Mouse (Mus musculus) Patski (cell line): ENCODE data around the gene Zfp599. TPM values are rescaled to one million over a fixed set of nuclear protein-coding genes. Genes with fewer than 3 reads are reported as not detected.
"Not testable (repeated sequence)": the region's sequence is repeated elsewhere in the genome, so short reads cannot be mapped to it uniquely, and the experiment has no call there.

ENCODE experiments used
- ATAC-seq: fragments of 100-300 bp; one replicate; pipeline ENCODE4 v1.8.0; 2021
- CTCF ChIA-PET: fragments of 350-600 bp; sonication (Branson Sonifier 250); formaldehyde crosslinking; loops from one replicate; lab custom pipeline; 2022; ENCODE audit warnings: inconsistent platforms; lab: Charles Lee
- POLR2A ChIA-PET: fragments of 350-600 bp; sonication (Branson Sonifier 250); formaldehyde crosslinking; loops from one replicate; lab custom pipeline; 2022; ENCODE audit warnings: antibody characterized with exemption, inconsistent platforms; lab: Charles Lee
- DNase-seq: peaks from one replicate; pipeline ENCODE4 v3.0.0-alpha.2; 2011; ENCODE audit warnings: low read depth, low spot score
- H3K27me3 ChIP-seq: fragments of 371-371 bp; one replicate; pipeline ENCODE4 v1.5.1; 2021
- CTCF ChIP-seq: fragments of 100-300 bp; IDR thresholded peaks from one replicate; pipeline ENCODE4 v1.5.1; 2021
- in situ Hi-C: fragments of 300-500 bp; cut with MboI; formaldehyde crosslinking; loops from 3 replicates; pipeline ENCODE4 v1.11.1; 2018; ENCODE audit warnings: low pct_unique_long_range_greater_than_20kb, mixed read lengths
- polyA plus RNA-seq: library from polyadenylated mRNA; unstranded; gene quantifications from one replicate; pipeline ENCODE4 v1.2.3, GENCODE M21; 2021

Zfp599 gene
- 0.27 TPM for polyA plus RNA-seq

DNA sequence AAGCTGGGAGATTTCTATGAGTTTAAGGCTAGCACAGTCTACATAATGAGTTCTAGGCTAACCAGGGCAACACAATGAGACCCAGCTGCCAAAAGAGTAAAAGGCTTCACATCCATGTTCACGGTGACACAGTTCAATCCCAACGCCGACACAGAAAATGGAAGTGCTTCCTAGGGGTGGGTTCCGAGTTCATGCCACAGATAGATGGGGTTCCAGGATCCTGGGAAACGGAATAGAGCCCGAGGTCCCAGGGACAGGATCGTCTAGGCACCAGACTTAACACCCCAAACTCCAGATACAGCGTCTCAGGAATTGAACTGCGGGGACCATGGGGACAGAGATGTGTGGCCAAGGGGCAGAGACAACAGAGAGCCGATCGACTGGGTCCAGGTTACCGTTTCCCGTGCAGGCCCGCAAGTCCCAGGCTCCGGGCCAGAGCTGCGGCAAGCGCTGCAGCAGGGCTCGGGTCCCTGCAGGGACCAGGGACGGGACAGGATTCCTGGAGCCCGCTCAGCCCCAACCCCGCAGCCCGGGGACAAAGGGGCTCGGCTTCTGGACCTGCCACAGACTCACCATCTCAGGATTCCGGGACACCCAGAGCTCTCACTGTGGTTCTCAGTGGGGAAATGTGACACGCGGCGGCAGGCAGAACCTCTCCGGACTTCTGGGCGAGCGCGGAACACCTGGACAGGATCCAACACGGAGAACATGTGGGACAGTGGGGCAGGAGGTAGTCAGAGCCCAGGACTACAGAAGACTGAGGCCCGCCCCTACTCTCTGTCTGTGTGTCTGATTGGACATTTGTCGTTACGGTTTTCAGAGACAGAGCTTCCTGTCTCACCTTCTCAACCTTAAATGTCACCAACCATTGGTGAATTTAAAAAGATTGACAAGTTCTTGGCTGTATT is at the start of gene Zfp599:
TSS of gene Zfp599 (minus strand) at position 712 of the 908 bp plus-strand sequence.
- no peak for TF ChIP-seq CTCF
- ATAC-seq, result no peak
- DNase-seq, result no peak
- ChIA-PET POLR2A (interaction anchor here (0.7 kb wide), 1 partner anchor 45 kb away, joined by 3 read pairs; no protein-coding TSS in a partner anchor), CTCF (interaction anchor here (1.1 kb wide), 1 partner anchor 20 kb away, joined by 3 read pairs; no protein-coding TSS in a partner anchor)
- H3K27me3 ChIP-seq, result no peaks in the 10 kb centered on the region
- in situ Hi-C loops, result no loop called here

DNA sequence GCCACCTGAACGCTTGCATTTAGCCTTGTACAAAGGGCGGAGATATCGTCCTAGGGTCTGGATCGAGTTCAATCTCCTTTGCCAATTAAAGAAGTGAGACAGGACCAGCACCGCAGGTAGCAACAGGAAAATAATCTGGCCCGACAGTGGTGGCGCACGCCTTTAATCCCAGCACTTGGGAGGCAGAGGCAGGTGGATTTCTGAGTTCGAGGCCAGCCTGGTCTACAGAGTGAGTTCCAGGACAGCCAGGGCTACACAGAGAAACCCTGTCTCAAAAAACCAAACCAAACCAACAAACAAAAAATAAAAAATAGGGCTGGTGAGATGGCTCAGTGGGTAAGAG is 48.2 kb upstream of the Zfp599 start:
- POLR2A ChIA-PET, ATAC-seq, DNase-seq, H3K27me3 ChIP-seq, CTCF ChIA-PET, in situ Hi-C loops: not testable (repeated sequence)

DNA sequence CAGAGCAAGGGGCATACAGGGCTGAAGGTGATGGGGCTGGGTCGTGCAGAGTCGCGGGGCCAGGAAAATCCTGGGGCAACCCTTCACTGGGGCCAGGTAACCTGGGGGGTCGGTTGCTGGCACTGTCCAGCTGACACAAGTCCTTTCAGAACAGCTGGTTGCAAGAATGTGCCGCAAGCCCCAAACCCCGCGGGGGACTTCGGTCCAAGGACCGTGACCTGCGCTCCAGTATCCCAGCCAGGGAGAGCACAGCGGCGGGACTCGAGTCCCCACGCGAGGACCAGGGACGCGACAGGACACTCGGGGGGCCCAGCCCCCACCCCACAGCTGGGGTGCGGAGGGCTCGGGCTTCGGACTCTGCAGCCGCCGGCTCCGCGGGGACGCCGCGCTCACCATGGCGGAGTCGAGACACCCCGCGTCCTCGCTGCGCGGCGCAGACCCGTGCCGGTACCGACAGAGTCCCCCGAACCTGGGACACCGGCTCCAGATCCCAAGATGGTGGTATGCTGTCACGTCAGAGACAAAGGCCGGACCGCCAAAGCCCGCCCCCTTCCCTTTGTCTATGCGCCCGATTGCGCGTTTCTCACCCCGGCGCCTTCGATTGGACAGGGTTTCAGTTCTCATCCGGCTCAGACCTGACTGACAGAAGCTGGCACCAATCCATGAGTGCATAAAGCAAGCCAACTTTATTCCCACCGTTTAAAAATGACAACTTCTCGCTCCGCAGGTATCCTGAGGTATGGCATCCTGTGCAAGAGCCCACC is 47.6 kb upstream of the Zfp599 start, which contains the start of gene Zfp810:
TSS of gene Zfp810 (minus strand) at position 493 of the 764 bp plus-strand sequence.
- DNase-seq, result peak; percentile 84
- CTCF ChIA-PET, result no interaction called here

DNA sequence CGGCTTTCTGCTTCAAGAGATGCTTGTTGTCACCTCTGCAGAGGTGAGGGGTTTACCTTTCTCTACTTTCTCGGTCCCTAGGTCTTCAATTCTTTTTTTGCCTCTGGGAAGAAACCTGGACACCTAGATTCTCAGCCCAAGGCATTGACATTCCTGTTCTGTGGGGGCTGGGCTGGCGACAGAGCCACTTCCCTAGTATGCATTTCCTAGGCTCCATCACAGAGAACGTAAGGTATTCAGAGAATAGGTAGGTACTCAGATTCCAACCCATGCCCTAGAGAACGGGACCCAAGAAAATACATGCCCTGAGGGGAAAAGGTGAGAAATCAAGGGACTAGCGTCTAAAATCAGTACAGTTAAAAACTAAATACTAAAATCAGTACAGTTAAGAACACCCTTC is 47.0 kb upstream of the Zfp599 start:
- POLR2A ChIA-PET, result interaction anchor here (1.1 kb wide), 1 partner anchor 83 kb away, joined by 5 read pairs; no protein-coding TSS in a partner anchor
- no peak for ATAC-seq
- in situ Hi-C loops, result no loop called here
- H3K27me3 ChIP-seq, result no peaks in the 10 kb centered on the region
- no peak for TF ChIP-seq CTCF
- CTCF ChIA-PET, result no interaction called here
- no peak for DNase-seq

More for the DNA sequence above, 47.6 kb upstream of the Zfp599 start, which contains the start of gene Zfp810:
- TF ChIP-seq CTCF, result no peak
- POLR2A ChIA-PET, result interaction anchor here (1.1 kb wide), 1 partner anchor 83 kb away, joined by 5 read pairs; no protein-coding TSS in a partner anchor
- in situ Hi-C loops, result no loop called here
- peak; percentile 97 for ATAC-seq
- H3K27me3 ChIP-seq, result no peaks in the 10 kb centered on the region

DNA sequence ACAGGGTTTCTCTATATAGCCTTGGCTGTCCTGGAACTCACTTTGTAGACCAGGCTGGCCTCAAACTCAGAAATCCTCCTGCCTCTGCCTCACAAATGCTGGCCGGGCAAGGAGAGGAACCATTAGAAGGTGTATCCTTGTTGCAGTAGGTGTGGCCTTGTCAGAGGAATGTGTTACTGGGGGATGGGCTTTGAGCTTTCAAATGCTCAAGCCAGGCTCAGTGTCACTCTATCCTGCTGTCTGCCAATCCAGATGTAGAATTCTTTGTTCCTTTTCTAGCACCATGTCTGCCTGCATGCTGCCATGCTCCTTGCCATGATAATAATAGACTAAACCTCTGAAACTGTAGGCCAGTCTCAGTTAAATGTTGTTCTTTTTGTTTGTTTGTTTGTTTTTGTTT is 42.5 kb upstream of the Zfp599 start:
- no peak for TF ChIP-seq CTCF
- POLR2A ChIA-PET, result no interaction called here
- DNase-seq, result no peak
- H3K27me3 ChIP-seq, result no peaks in the 10 kb centered on the region
- in situ Hi-C loops, result no loop called here
- CTCF ChIA-PET, result no interaction called here
- no peak for ATAC-seq

DNA sequence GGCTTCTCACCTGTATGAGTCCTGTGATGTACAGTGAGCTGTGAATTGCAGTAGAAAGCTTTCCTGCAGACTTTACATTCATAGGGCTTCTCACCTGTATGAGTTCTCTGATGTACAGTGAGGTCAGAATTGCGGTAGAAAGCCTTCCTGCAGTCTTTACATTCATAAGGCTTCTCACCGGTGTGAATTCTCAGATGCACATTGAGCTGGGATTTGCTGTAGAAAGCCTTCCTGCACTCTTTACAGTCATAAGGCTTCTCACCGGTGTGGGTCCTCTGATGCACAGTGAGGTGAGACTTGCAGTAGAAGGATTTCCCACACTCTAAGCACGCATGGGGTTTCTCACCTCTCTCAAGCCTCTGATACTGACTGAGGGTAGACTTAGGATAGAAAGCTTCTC is 19.0 kb upstream of the Zfp599 start:
- POLR2A ChIA-PET, result interaction anchor here (0.6 to 1.2 kb wide), 2 partner anchors 8 to 179 kb away, joined by 3 to 4 read pairs; no protein-coding TSS in a partner anchor
- no peak for TF ChIP-seq CTCF
- in situ Hi-C loops, result no loop called here
- DNase-seq, result no peak
- CTCF ChIA-PET, result interaction anchor here (1.6 kb wide), 1 partner anchor 53 kb away, joined by 3 read pairs; the partner anchor contains the start of gene Zfp809
- H3K27me3 ChIP-seq, result no peaks in the 10 kb centered on the region
- no peak for ATAC-seq

DNA sequence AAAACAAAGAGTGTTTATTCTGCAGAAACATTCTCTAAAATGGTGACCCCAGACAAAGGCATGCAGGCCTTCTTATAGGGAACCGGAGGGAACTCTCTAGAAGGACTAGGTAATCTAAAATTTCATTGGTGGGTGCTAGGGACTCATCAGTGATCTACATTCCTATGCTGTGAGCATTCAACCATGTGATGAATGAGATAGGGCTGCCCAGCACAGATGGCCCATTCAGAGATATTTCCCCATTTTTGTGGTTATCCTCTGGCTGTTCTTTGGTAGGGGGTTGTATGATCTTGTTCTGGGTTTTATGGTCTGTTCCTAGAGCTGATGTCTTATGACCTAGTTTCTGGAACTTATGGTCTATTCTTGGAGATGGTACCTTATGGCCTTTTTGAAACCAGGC is 9.2 kb upstream of the Zfp599 start:
- TF ChIP-seq CTCF, result no peak
- POLR2A ChIA-PET, result no interaction called here
- no peak for ATAC-seq
- no peaks in the 10 kb centered on the region for H3K27me3 ChIP-seq
- no peak for DNase-seq
- in situ Hi-C loops, result no loop called here
- CTCF ChIA-PET, result no interaction called here

DNA sequence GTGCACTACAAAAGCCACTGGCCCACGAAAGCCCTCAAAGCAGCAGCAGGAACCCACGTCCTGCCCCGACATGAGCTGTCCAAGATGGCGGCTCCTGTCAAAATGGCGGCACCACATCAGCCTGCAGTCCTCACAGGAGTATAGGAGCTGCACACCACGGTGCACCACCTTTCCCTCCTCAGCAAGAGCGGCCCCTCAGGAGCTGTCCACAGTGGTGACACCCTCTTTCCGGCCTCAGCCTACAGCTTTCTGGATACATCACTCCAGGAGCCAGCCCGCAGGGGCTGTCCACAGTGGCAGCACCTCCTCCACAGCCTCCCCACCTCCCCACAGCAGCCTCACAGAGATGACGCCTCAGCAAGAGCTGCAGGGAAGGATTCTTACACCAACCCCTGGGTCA is 2.9 kb upstream of the Zfp599 start:
- in situ Hi-C loops, result no loop called here
- CTCF ChIA-PET, result no interaction called here
- no peak for DNase-seq
- POLR2A ChIA-PET, result no interaction called here
- H3K27me3 ChIP-seq, result no peaks in the 10 kb centered on the region
- no peak for ATAC-seq
- TF ChIP-seq CTCF, result no peak

DNA sequence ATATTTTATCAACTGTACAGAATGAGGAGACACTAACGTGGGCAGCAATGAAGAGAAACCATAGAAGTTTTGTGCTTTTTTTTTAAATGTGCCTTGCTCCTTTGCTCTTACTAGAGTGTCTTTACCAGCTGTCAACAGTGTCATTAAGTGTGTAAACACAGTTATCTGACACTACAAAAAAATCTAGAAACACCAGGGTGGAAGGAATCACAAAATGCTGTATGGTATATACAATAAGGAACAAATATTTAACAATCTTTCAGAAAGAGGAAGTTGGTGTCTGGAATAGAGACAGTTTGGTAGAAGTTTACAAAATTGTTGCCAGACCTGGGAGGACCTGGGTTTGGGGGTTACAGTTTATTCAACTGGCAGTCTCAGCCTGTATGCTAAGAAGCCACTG is 1.9 kb upstream of the Zfp599 start:
- no peaks in the 10 kb centered on the region for H3K27me3 ChIP-seq
- no peak for TF ChIP-seq CTCF
- CTCF ChIA-PET, result no interaction called here
- in situ Hi-C loops, result no loop called here
- POLR2A ChIA-PET, result no interaction called here
- ATAC-seq, result no peak
- no peak for DNase-seq

DNA sequence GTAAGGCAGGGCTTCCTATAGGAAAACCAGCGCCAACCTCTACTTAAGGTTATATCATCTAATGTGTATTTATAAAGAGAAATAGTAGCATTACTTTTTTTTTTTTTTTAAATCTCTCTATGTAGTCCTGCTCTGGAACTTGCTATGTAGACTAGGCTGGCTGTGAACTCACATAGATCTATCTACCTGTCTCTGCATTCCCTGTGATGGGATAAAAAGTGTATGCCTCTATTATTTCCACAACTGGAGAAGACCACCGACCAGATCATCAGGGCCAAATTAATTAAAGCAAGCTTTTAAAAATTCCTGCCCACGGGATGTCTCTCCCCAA is 362 bp upstream of the Zfp599 start:
- DNase-seq (no peak), ATAC-seq (no peak)
- CTCF ChIA-PET, result interaction anchor here (1.1 kb wide), 1 partner anchor 20 kb away, joined by 3 read pairs; no protein-coding TSS in a partner anchor
- TF ChIP-seq CTCF, result no peak
- POLR2A ChIA-PET, result interaction anchor here (0.7 kb wide), 1 partner anchor 45 kb away, joined by 3 read pairs; no protein-coding TSS in a partner anchor
- in situ Hi-C loops, result no loop called here
- H3K27me3 ChIP-seq, result no peaks in the 10 kb centered on the region
